Mouse (Mus musculus) neural tube, embryonic 14.5 days (tissue): ENCODE data around the gene Ccnh. TPM values are rescaled to one million over a fixed set of nuclear protein-coding genes. Genes with fewer than 3 reads are reported as not detected.
"Not testable (repeated sequence)": the region's sequence is repeated elsewhere in the genome, so short reads cannot be mapped to it uniquely, and the experiment has no call there.

Experiments
- ATAC-seq: fragments of 200-750 bp; cut with Nextera tagmentation; 2 replicates; pipeline ENCODE4 v1.8.0; 2017; ENCODE audit warnings: low read depth, mild to moderate bottlenecking, moderate TSS enrichment, moderate library complexity
- H3K27ac ChIP-seq: fragments of 300-500 bp; sonication (generic); 2 replicates; pipeline ENCODE4 v1.5.1; 2014; ENCODE audit warnings: low read depth, mild to moderate bottlenecking, control low read depth, low read length, moderate library complexity, mixed read lengths
- H3K27me3 ChIP-seq: fragments of 300-500 bp; sonication (generic); 2 replicates; pipeline ENCODE4 v1.6.1; 2014; ENCODE audit warnings: low read length; ENCODE audit not compliant: control insufficient read depth, insufficient read depth
- H3K36me3 ChIP-seq: fragments of 300-500 bp; sonication (generic); 2 replicates; pipeline ENCODE4 v1.6.1; 2014; ENCODE audit warnings: low read length, mixed read lengths; ENCODE audit not compliant: control insufficient read depth, insufficient read depth
- H3K4me1 ChIP-seq: fragments of 300-500 bp; sonication (generic); 2 replicates; pipeline ENCODE4 v1.6.1; 2014; ENCODE audit warnings: low read length; ENCODE audit not compliant: control insufficient read depth, insufficient read depth
- H3K4me2 ChIP-seq: fragments of 300-500 bp; sonication (generic); 2 replicates; pipeline ENCODE4 v1.6.1; 2014; ENCODE audit warnings: mild to moderate bottlenecking, low read depth, low read length, control low read depth
- H3K4me3 ChIP-seq: fragments of 300-500 bp; sonication (generic); 2 replicates; pipeline ENCODE4 v1.5.1; 2014; ENCODE audit warnings: low read depth, low read length, control low read depth, mixed read lengths
- H3K9ac ChIP-seq: fragments of 300-500 bp; sonication (generic); replicated peaks from 2 replicates; pipeline ENCODE4 v1.6.1; 2014; ENCODE audit warnings: low read depth, mild to moderate bottlenecking, control low read depth, low read length, mixed read lengths
- H3K9me3 ChIP-seq: fragments of 300-500 bp; sonication (generic); 2 replicates; pipeline ENCODE4 v1.6.1; 2016; ENCODE audit warnings: low read length; ENCODE audit not compliant: control insufficient read depth
- WGBS: fragments of 180-500 bp; shearing (Covaris S2); extraction: QIAGEN DNeasy Blood & Tissue Kit; methylation state at CpG from one replicate; pipeline ENCODE4 v1.1.7; 2014; 5-methylcytosine and 5-hydroxymethylcytosine counted together
- polyA plus RNA-seq: library from polyadenylated mRNA; unstranded; fragments of >200 nt; fragmentation: Nextera tagmentation; extraction: Ambion mirVana; gene quantifications from 2 replicates; pipeline ENCODE4 v1.2.1, GENCODE M21; 2014

Ccnh gene
- polyA plus RNA-seq, result 104 and 107 TPM in 2 replicates

- Histone ChIP-seq H3K27me3 (no peaks in the 10 kb centered on the region), H3K4me3 (peak within 1 kb of the TSS; percentile 87), H3K9me3 (no peaks in the 10 kb centered on the region), H3K4me2 (peak within 1 kb of the TSS; percentile 73), H3K36me3 (no peaks in the 10 kb centered on the region; the same call in 1 of the 2 replicates), H3K4me1 (peaks cover 8% of the 10 kb centered on the region), H3K27ac (peak within 1 kb of the TSS; percentile 87), H3K9ac (peak within 1 kb of the TSS; percentile 83)
- peak; percentile 96 for ATAC-seq
- WGBS, result 2% methylated on average over 44 of the region's 44 CpGs
Observed at GRCm38 (mm10) chr13:85188903-85189643, at the start of gene Ccnh. Ccnh (plus strand) TSS chr13:85189408.

- 98% methylated on average over 16 of the region's 16 CpGs for WGBS
Observed at GRCm38 (mm10) chr13:85143361-85143760, 45.8 kb upstream of the Ccnh start.

GRCm38 (mm10) chr13:85146471-85146870, 42.7 kb upstream of the Ccnh start:
- Histone ChIP-seq H3K36me3 (no peaks in the 10 kb centered on the region), H3K9ac (no peak overlapping the region)
- ATAC-seq, result no peak

More at GRCm38 (mm10) chr13:85143361-85143760, 45.8 kb upstream of the Ccnh start:
- H3K27ac ChIP-seq, H3K27me3 ChIP-seq, H3K4me2 ChIP-seq, H3K36me3 ChIP-seq, H3K9me3 ChIP-seq, ATAC-seq, H3K9ac ChIP-seq, H3K4me3 ChIP-seq, H3K4me1 ChIP-seq: not testable (repeated sequence)

GRCm38 (mm10) chr13:85154746-85155145, 34.5 kb upstream of the Ccnh start:
- H3K36me3 ChIP-seq, result no peaks in the 10 kb centered on the region
- peak; percentile 28; the same call in 1 of the 2 replicates for ATAC-seq
- no peaks in the 10 kb centered on the region for H3K4me1 ChIP-seq
- WGBS, result 53% methylated on average over 6 of the region's 6 CpGs
- no peaks in the 10 kb centered on the region for H3K27me3 ChIP-seq
- no peak overlapping the region for H3K4me3 ChIP-seq
- no peak overlapping the region for H3K4me2 ChIP-seq
- no peak overlapping the region for H3K27ac ChIP-seq
- H3K9ac ChIP-seq, result no peak overlapping the region
- H3K9me3 ChIP-seq, result no peaks in the 10 kb centered on the region

More at GRCm38 (mm10) chr13:85146471-85146870, 42.7 kb upstream of the Ccnh start:
- H3K27me3 ChIP-seq, result no peaks in the 10 kb centered on the region
- H3K4me2 ChIP-seq, result no peak overlapping the region
- no peaks in the 10 kb centered on the region for H3K9me3 ChIP-seq
- H3K27ac ChIP-seq, result no peak overlapping the region
- no peak overlapping the region for H3K4me3 ChIP-seq
- no peaks in the 10 kb centered on the region for H3K4me1 ChIP-seq

GRCm38 (mm10) chr13:85159971-85160370, 29.2 kb upstream of the Ccnh start:
- Histone ChIP-seq H3K4me2 (no peak overlapping the region), H3K4me1 (no peaks in the 10 kb centered on the region), H3K4me3 (no peak overlapping the region), H3K9ac (no peak overlapping the region), H3K36me3 (no peaks in the 10 kb centered on the region), H3K9me3 (no peaks in the 10 kb centered on the region), H3K27me3 (no peaks in the 10 kb centered on the region), H3K27ac (no peak overlapping the region)
- ATAC-seq, result no peak
- 87% methylated on average over 2 of the region's 2 CpGs for WGBS

GRCm38 (mm10) chr13:85164512-85165124, 24.6 kb upstream of the Ccnh start:
- no peak overlapping the region for H3K9ac ChIP-seq
- H3K4me1 ChIP-seq, result no peaks in the 10 kb centered on the region
- no peaks in the 10 kb centered on the region for H3K36me3 ChIP-seq
- ATAC-seq, result peak; percentile 58
- WGBS, result 26% methylated on average over 4 of the region's 4 CpGs
- H3K27ac ChIP-seq, result no peak overlapping the region
- no peaks in the 10 kb centered on the region for H3K27me3 ChIP-seq
- no peak overlapping the region for H3K4me3 ChIP-seq
- H3K4me2 ChIP-seq, result peak overlapping the region; percentile 21; the same call in 1 of the 2 replicates
- no peaks in the 10 kb centered on the region for H3K9me3 ChIP-seq

- peak overlapping the region; percentile 83 for H3K9ac ChIP-seq
- peak; percentile 88 for ATAC-seq
- peak overlapping the region; percentile 87 for H3K27ac ChIP-seq
- H3K36me3 ChIP-seq, result no peaks in the 10 kb centered on the region; the same call in 1 of the 2 replicates
- 4% methylated on average over 17 of the region's 17 CpGs for WGBS
- no peaks in the 10 kb centered on the region for H3K27me3 ChIP-seq
- H3K4me2 ChIP-seq, result peak overlapping the region; percentile 73
- H3K4me3 ChIP-seq, result peak overlapping the region; percentile 87
- no peaks in the 10 kb centered on the region for H3K9me3 ChIP-seq
- H3K4me1 ChIP-seq, result peaks cover 8% of the 10 kb centered on the region
Observed at GRCm38 (mm10) chr13:85189644-85190121, 475 bp downstream of the Ccnh start.

GRCm38 (mm10) chr13:85191253-85191652, 2.0 kb downstream of the Ccnh start:
- ATAC-seq, result no peak
- WGBS, result 99% methylated on average over 2 of the region's 2 CpGs
- no peaks in the 10 kb centered on the region; the same call in 1 of the 2 replicates for H3K36me3 ChIP-seq
- peaks cover 8% of the 10 kb centered on the region for H3K4me1 ChIP-seq
- H3K27me3 ChIP-seq, result no peaks in the 10 kb centered on the region
- no peaks in the 10 kb centered on the region for H3K9me3 ChIP-seq
- no peak overlapping the region for H3K4me2 ChIP-seq
- H3K9ac ChIP-seq, result no peak overlapping the region
- H3K4me3 ChIP-seq, result no peak overlapping the region
- H3K27ac ChIP-seq, result no peak overlapping the region

GRCm38 (mm10) chr13:85207493-85207892, 18.3 kb downstream of the Ccnh start:
- Histone ChIP-seq H3K4me1 (no peaks in the 10 kb centered on the region), H3K4me2 (no peak overlapping the region), H3K4me3 (no peak overlapping the region), H3K27ac (no peak overlapping the region), H3K9me3 (no peaks in the 10 kb centered on the region), H3K9ac (no peak overlapping the region), H3K27me3 (no peaks in the 10 kb centered on the region), H3K36me3 (peaks cover 13% of the 10 kb centered on the region)
- no peak for ATAC-seq
- WGBS, result 70% methylated on average over 2 of the region's 2 CpGs
